Mouse (Mus musculus): Measurements from ENCODE around the gene Urad. TPM values are rescaled to one million over a fixed set of nuclear protein-coding genes. Genes with fewer than 3 reads are reported as not detected.
A peak's percentile ranks its signal among the peaks of the same experiment; 100 is the strongest.

Gene Urad
- polyA plus RNA-seq, 1 experiment from 2014 or later: 1.7 TPM

- H3K27me3 ChIP-seq (replicated peaks): peaks cover 26% of the 10 kb centered on the region; the same call in 1 of the 2 replicates
Measured at GRCm38 (mm10) chr5:147292506-147293120, 29.6 kb downstream of the Urad start.

GRCm38 (mm10) chr5:147291764-147292505, 30.3 kb downstream of the Urad start:
- ATAC-seq: peak; percentile 48
- H3K9ac ChIP-seq: peak overlapping the region; percentile 13; the same call in 1 of the 2 replicates
- H3K4me3 ChIP-seq (replicated peaks): no peak overlapping the region
- H3K27me3 ChIP-seq (replicated peaks): peaks cover 26% of the 10 kb centered on the region; the same call in 1 of the 2 replicates
- no peaks in the 10 kb centered on the region for H3K36me3 ChIP-seq
- peaks cover 17% of the 10 kb centered on the region for H3K4me1 ChIP-seq (replicated peaks)
- 22% methylated on average over 16 of the region's 16 CpGs for WGBS
- no peaks in the 10 kb centered on the region for H3K9me3 ChIP-seq
- peak overlapping the region; percentile 81 for H3K27ac ChIP-seq
- peak overlapping the region; percentile 43 for H3K4me2 ChIP-seq (replicated peaks)

More at GRCm38 (mm10) chr5:147292506-147293120, 29.6 kb downstream of the Urad start:
- peak; percentile 79 for ATAC-seq
- peak overlapping the region; percentile 13; the same call in 1 of the 2 replicates for H3K9ac ChIP-seq
- 24% methylated on average over 13 of the region's 13 CpGs for WGBS
- no peak overlapping the region for H3K4me3 ChIP-seq (replicated peaks)
- H3K9me3 ChIP-seq: no peaks in the 10 kb centered on the region
- H3K4me1 ChIP-seq (replicated peaks): peaks cover 17% of the 10 kb centered on the region
- no peaks in the 10 kb centered on the region for H3K36me3 ChIP-seq
- peak overlapping the region; percentile 43 for H3K4me2 ChIP-seq (replicated peaks)
- peak overlapping the region; percentile 81 for H3K27ac ChIP-seq

GRCm38 (mm10) chr5:147284365-147284764, 37.9 kb downstream of the Urad start:
- H3K9ac ChIP-seq: no peak overlapping the region

GRCm38 (mm10) chr5:147277547-147277925, 44.7 kb downstream of the Urad start:
- Histone ChIP-seq H3K36me3 (no peaks in the 10 kb centered on the region), H3K27me3 (replicated peaks) (peaks cover 65% of the 10 kb centered on the region), H3K4me2 (replicated peaks) (0 out of 2 replicates have a peak overlapping the region, but pooled peaks have one; percentile 14), H3K4me3 (replicated peaks) (no peak overlapping the region; the same call in 1 of the 2 replicates), H3K9me3 (no peaks in the 10 kb centered on the region), H3K4me1 (replicated peaks) (0 out of 2 replicates have a peak, but pooled peaks cover 4% of the 10 kb centered on the region), H3K27ac (no peak overlapping the region), H3K9ac (no peak overlapping the region)
- WGBS: 6% methylated on average over 13 of the region's 13 CpGs
- no peak for ATAC-seq

More at GRCm38 (mm10) chr5:147284365-147284764, 37.9 kb downstream of the Urad start:
- ATAC-seq: no peak
- WGBS: 74% methylated on average over 4 of the region's 4 CpGs
- Histone ChIP-seq H3K36me3 (no peaks in the 10 kb centered on the region), H3K9me3 (no peaks in the 10 kb centered on the region), H3K4me3 (replicated peaks) (no peak overlapping the region), H3K27ac (no peak overlapping the region), H3K27me3 (replicated peaks) (peaks cover 14% of the 10 kb centered on the region), H3K4me1 (replicated peaks) (no peaks in the 10 kb centered on the region), H3K4me2 (replicated peaks) (no peak overlapping the region)

GRCm38 (mm10) chr5:147276701-147277546, 45.3 kb downstream of the Urad start:
- Histone ChIP-seq H3K36me3 (no peaks in the 10 kb centered on the region), H3K9me3 (no peaks in the 10 kb centered on the region), H3K9ac (no peak overlapping the region), H3K27me3 (replicated peaks) (peaks cover 71% of the 10 kb centered on the region), H3K4me2 (replicated peaks) (no peak overlapping the region), H3K4me3 (replicated peaks) (no peak overlapping the region; the same call in 1 of the 2 replicates), H3K27ac (no peak overlapping the region), H3K4me1 (replicated peaks) (0 out of 2 replicates have a peak, but pooled peaks cover 4% of the 10 kb centered on the region)
- 0 out of 2 replicates have a peak, but pooled peaks have one; percentile 8 for ATAC-seq
- 7% methylated on average over 18 of the region's 18 CpGs for WGBS

DNA sequence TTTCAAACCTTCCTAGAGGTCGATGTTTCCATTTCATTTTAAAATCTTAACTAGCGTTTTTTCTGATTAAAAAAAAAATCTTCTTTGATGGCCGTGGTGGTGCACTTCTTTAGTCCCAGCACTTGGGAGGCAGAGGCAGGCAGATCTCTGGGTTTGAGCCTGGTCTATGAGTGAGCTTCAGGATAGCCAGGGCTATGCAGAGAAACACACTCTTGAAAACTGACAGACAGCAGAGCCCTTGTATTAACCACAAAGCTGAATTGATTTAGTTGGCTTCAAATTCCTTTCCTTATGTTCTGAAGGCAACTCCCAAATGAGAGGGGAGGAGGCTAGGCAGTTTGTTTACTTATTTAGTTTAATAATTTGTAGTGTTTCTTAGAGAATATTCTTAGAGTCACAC, 46.5 kb downstream of the Urad start:
- peaks cover 76% of the 10 kb centered on the region for H3K27me3 ChIP-seq (replicated peaks)
- no peak for ATAC-seq

DNA sequence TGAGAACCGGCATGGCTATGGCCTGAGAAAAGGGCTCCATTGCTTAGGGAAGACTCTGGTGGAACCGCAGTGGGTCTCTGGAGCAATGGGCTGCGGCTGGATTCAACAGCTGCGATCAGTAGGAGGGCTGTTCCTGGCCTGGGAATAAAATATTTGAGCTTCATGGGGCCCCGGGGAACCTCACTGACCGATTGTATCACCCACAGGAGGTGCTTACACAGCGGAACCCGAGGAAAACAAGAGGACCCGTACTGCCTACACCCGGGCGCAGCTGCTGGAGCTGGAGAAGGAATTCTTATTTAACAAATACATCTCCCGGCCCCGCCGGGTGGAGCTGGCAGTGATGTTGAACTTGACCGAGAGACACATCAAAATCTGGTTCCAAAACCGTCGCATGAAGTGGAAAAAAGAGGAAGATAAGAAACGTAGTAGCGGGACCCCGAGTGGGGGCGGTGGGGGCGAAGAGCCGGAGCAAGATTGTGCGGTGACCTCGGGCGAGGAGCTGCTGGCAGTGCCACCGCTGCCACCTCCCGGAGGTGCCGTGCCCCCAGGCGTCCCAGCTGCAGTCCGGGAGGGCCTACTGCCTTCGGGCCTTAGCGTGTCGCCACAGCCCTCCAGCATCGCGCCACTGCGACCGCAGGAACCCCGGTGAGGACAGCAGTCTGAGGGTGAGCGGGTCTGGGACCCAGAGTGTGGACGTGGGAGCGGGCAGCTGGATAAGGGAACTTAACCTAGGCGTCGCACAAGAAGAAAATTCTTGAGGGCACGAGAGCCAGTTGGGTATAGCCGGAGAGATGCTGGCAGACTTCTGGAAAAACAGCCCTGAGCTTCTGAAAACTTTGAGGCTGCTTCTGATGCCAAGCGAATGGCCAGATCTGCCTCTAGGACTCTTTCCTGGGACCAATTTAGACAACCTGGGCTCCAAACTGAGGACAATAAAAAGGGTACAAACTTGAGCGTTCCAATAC, 47.8 kb downstream of the Urad start:
- H3K4me2 ChIP-seq (replicated peaks): 0 out of 2 replicates have a peak overlapping the region, but pooled peaks have one; percentile 13
- H3K9me3 ChIP-seq: no peaks in the 10 kb centered on the region
- H3K27ac ChIP-seq: no peak overlapping the region
- peaks cover 78% of the 10 kb centered on the region for H3K27me3 ChIP-seq (replicated peaks)
- no peak overlapping the region for H3K4me3 ChIP-seq (replicated peaks)
- H3K36me3 ChIP-seq: no peaks in the 10 kb centered on the region
- ATAC-seq: no peak
- 0 out of 2 replicates have a peak, but pooled peaks cover 7% of the 10 kb centered on the region for H3K4me1 ChIP-seq (replicated peaks)
- WGBS: 5% methylated on average over 48 of the region's 48 CpGs
- no peak overlapping the region for H3K9ac ChIP-seq

More for the DNA sequence above, 46.5 kb downstream of the Urad start:
- Histone ChIP-seq H3K4me1 (replicated peaks) (0 out of 2 replicates have a peak, but pooled peaks cover 4% of the 10 kb centered on the region), H3K4me3 (replicated peaks) (no peak overlapping the region), H3K4me2 (replicated peaks) (no peak overlapping the region), H3K9ac (no peak overlapping the region), H3K9me3 (no peaks in the 10 kb centered on the region), H3K36me3 (no peaks in the 10 kb centered on the region), H3K27ac (no peak overlapping the region)
- WGBS: 19% methylated on average over 3 of the region's 3 CpGs

- 12% methylated on average over 10 of the region's 10 CpGs for WGBS
- Histone ChIP-seq H3K4me3 (replicated peaks) (no peak overlapping the region), H3K4me2 (replicated peaks) (peak overlapping the region; percentile 15; the same call in 1 of the 2 replicates), H3K27me3 (replicated peaks) (peaks cover 78% of the 10 kb centered on the region), H3K36me3 (no peaks in the 10 kb centered on the region), H3K9me3 (no peaks in the 10 kb centered on the region), H3K9ac (no peak overlapping the region), H3K27ac (no peak overlapping the region), H3K4me1 (replicated peaks) (0 out of 2 replicates have a peak, but pooled peaks cover 7% of the 10 kb centered on the region)
- no peak for ATAC-seq
Measured at GRCm38 (mm10) chr5:147272808-147273345, 49.4 kb downstream of the Urad start.

GRCm38 (mm10) chr5:147272046-147272807, 50.0 kb downstream of the Urad start:
- Histone ChIP-seq H3K36me3 (no peaks in the 10 kb centered on the region), H3K27me3 (replicated peaks) (peaks cover 77% of the 10 kb centered on the region), H3K4me3 (replicated peaks) (no peak overlapping the region), H3K27ac (no peak overlapping the region), H3K4me2 (replicated peaks) (peak overlapping the region; percentile 20; the same call in 1 of the 2 replicates), H3K4me1 (replicated peaks) (0 out of 2 replicates have a peak, but pooled peaks cover 4% of the 10 kb centered on the region), H3K9ac (no peak overlapping the region), H3K9me3 (no peaks in the 10 kb centered on the region)
- WGBS: 16% methylated on average over 12 of the region's 12 CpGs
- ATAC-seq: no peak
